Mouse (Mus musculus) lung, adult 18-20 months (tissue): ENCODE measurements around the gene Fmnl3.

Source experiments
- DNase-seq, 2 experiments: peaks; one replicate each; pipeline ENCODE4 v3.0.0; 2022; ENCODE audit warnings: mixed read lengths in 2 of 2

Gene Fmnl3

GRCm38 (mm10) chr15:99342194-99342981 lies 27.9 kb downstream of the Fmnl3 start:
- DNase-seq: no peak

- peak in 1 of 2 experiments; percentile 45 for DNase-seq
Measured at GRCm38 (mm10) chr15:99341102-99341501, 29.2 kb downstream of the Fmnl3 start.

- no peak for DNase-seq
Measured at GRCm38 (mm10) chr15:99339669-99340068, 30.6 kb downstream of the Fmnl3 start.

- no peak for DNase-seq
Measured at GRCm38 (mm10) chr15:99338916-99339315, 31.4 kb downstream of the Fmnl3 start.

DNA sequence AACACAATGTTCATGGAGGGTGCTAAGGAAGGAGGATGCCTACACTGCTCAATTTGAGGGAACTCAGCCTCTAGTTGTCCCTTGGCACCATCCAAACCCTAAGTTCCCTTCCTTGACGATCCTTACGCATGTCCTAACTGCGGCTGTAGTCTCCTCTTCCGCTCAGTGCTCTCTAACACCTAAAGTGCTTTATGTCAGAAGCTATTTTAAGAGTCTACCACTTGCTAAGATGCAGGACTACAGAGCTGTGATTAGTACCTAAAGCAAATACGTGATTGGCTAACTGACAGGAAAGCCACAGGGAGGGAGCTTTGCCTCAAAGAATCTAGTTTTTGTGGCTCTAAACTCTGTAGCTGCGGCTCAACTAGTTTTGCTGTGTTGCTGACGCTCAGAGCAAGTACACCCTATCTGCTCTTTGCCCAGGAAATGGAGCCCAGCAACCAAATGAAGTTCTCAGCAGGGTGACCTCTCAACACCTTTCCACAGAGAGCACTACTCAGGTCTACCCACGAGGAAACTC lies 34.4 kb downstream of the Fmnl3 start:
- DNase-seq: no peak

DNA sequence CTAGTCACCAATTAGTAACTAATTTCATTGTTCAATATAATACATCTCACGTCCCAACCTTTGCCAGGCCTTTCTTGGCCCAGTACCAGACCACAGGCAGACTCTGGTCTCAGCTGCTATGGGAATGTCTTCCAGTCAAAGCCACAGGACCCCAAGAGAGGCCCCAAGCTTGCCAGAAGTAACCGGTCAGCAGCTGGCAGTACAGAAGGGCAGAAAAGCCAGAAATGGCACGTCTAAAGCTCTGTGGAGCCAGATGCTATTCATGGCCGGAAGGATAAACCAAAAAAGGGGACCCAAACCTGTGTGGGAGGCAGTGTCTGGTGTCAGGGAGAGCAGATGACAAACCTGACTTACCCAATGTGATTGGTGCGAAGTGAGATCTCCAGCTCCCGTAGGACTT lies 35.8 kb downstream of the Fmnl3 start:
- no peak for DNase-seq

DNA sequence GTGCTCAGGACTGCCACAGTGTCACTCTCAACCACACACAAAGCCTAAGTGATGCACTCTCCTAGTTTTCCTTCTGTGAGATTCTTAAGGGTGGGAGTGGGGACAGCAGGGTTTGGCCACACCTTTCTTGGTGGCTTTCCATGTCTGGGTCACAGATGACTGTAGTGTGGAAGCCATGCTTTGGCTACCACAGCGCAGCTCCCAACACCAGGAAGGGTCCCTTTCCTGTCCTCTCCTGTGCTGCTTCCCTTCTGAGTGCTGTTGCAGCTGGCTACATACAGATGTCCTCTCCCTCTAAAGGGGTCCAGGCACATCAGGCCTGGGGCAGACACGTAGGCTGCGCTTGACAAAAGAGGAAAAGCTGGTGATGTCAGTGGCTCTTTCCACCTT lies 36.6 kb downstream of the Fmnl3 start:
- no peak for DNase-seq

DNA sequence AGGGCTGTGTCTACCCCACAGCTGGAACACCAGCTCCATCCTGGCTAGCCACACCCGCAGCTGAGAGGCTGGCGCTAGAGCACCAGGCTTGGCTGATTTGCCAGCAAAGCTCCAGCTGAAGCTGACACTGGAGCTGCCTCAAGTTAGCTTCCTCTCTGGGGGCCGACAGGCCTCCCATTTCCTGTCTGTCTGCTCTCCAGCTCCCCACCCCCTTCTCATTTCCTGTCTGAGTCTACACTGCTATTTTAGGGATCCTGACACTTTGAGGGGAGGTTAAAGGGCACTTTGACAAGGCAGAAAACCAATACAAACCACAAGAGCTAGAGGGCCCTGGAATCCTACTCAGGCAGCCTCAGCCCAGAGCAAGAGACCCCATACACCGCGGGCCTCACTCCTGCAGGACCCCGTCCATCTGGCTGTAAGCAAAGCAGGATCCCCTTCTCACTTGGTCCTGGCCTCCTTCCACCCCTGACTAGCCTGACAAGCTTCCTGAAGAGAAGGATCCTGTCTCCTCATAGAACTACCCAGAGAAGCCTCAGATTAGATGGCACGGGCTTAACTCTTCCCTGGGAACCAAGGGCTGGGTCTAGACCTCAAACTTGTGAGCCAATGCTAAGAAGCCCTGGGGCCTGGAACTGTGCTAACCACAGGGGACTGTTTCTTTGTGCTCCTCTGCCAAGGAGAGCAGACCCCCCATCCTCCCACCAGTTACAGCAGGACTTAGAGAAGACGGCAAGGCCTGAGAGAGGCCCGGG lies 37.2 kb downstream of the Fmnl3 start:
- DNase-seq: peak; percentile 87 to 91

DNA sequence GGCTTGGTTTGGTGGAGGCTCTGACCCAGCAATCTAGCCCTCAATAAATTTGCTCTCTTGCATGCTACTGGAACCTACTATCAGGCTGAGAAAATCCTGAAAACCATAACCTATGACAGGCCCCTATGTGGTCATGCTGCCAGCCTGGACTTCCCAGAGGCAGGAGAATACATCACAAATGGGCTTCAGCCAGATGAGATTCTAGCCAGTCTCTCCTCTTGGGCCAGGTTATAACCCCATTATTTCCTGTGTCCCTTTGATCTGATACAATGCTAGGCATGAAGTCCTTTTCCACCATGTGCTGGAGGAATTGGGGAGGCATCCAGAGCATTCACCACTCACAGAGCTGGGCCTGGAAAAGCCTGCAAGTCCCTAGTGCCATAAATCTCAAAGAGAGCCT lies 38.2 kb downstream of the Fmnl3 start:
- no peak for DNase-seq

GRCm38 (mm10) chr15:99331341-99331740 lies 38.9 kb downstream of the Fmnl3 start:
- no peak for DNase-seq

GRCm38 (mm10) chr15:99330324-99330723 lies 40.0 kb downstream of the Fmnl3 start:
- DNase-seq: no peak

DNA sequence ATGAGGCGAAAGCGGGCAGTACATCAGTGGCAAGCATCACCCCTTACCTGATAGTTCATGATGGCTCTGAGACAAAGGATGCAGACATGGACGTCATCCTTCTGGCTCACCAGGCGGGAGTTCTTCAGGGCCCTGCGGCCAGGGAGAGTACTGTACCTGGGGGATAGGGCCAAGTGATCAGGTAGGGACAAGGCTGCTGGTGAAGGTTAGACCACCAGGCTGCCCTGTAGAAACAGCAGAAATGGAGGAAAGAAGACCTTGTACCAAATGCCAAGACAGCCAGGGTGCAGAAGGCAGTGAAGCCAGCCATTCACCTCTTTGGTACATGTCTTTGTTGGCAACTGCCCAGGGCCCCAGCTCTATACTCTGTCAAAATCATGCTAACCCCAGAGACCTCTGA lies 42.3 kb downstream of the Fmnl3 start:
- no peak for DNase-seq

- no peak for DNase-seq
Measured at GRCm38 (mm10) chr15:99326959-99327358, 43.3 kb downstream of the Fmnl3 start.

GRCm38 (mm10) chr15:99326407-99326806 lies 43.9 kb downstream of the Fmnl3 start:
- DNase-seq: no peak

DNA sequence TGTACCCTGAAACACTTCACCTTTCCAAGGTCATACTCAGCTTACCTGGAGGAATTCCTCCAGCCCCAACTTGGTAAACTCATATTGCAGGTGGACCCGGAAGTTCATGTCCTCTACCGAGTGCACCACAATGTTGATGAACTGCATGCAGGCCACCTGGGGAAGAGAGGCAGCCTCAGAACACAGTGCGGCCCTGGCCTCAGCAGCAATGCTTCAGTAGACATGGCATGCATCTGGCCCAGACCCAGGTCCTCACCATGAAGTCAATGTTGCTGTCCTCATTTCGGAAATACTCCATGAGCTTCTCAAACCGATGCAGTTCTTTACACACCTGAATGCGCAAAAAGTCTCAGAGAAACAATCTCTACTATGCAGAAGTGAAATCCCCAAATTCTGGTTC lies 44.7 kb downstream of the Fmnl3 start:
- DNase-seq: no peak

DNA sequence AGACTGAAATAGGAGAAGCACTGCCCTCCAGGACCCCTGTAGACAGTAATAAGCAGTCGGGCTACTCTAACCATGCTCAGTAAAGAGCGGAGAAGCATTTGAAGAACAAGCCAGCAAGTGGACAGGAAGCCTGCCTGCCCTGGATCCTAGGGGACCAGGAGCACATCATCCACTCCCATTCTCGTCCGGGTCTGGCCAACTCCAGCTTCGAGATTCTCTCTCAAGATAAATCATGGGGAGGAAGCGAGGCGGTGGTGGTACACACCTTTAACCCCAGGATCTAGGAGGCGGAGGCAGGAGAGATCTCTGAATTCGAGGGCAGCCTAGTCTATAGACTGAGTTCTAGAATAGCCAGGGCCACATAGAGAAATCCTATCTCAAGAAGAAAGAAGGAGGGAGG lies 46.1 kb downstream of the Fmnl3 start:
- no peak for DNase-seq

- DNase-seq: no peak
Measured at GRCm38 (mm10) chr15:99320978-99321377, 49.3 kb downstream of the Fmnl3 start.

GRCm38 (mm10) chr15:99320168-99320674 lies 50.1 kb downstream of the Fmnl3 start:
- DNase-seq: no peak

DNA sequence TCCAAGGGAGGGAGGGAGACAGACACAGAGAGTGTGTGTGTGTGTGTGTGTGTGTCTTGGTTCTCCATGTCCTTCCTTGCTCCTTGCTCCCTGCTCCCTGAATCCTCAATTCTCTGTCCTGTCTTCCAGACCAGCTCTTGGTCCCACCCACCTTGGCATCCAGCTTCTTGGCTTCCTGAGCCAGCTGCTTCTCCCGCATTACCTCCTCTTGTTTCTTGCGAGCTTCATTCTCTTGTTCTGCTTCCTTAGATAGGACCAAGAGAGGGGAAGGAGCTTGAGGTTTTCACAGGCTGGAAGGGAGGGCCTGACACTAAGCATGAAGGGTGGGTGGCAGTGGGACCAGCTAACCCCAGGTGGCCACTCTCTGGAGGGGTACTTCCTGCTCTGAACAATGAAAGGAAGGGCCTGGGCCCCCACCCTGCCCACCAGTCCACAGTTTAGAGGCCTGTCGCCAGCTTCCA lies 50.8 kb downstream of the Fmnl3 start:
- peak; percentile 44 to 57 for DNase-seq

- DNase-seq: no peak
Measured at GRCm38 (mm10) chr15:99318861-99319410, 51.3 kb downstream of the Fmnl3 start.

GRCm38 (mm10) chr15:99318071-99318470 lies 52.2 kb downstream of the Fmnl3 start:
- no peak for DNase-seq

GRCm38 (mm10) chr15:99317267-99317651 lies 53.0 kb downstream of the Fmnl3 start:
- DNase-seq: peak; percentile 75 to 81
